Mouse (Mus musculus) erythroblast, embryonic 14.5 days (primary cell): ENCODE measurements around the gene Pld2.
"Not testable (repeated sequence)": the region's sequence is repeated elsewhere in the genome, so short reads cannot be mapped to it uniquely, and the experiment has no call there.

ENCODE experiments used
- GATA1 ChIP-seq: IDR thresholded peaks from 2 replicates; pipeline ENCODE4 v1.6.1; 2012; ENCODE audit warnings: low read length, inconsistent platforms, mixed read lengths
- TAL1 ChIP-seq: IDR thresholded peaks from 3 replicates; pipeline ENCODE4 v1.6.1; 2012; ENCODE audit warnings: low read length, inconsistent platforms, mixed read lengths

GRCm38 (mm10) chr11:70531065-70531464 lies 8.8 kb upstream of the Pld2 start:
- TF ChIP-seq TAL1, GATA1: not testable (repeated sequence)
